Mouse (Mus musculus): ENCODE measurements around the gene Wfdc12. TPM values are rescaled to one million over a fixed set of nuclear protein-coding genes. Genes with fewer than 3 reads are reported as not detected.
A peak's percentile ranks its signal among the peaks of the same experiment; 100 is the strongest.

Wfdc12 gene
- polyA plus RNA-seq, 1 experiment from 2014 or later: 0.22 TPM

GRCm38 (mm10) chr2:164152341-164152740, 38.1 kb downstream of the Wfdc12 start:
- Histone ChIP-seq H3K4me1 (peaks cover 20% of the 10 kb centered on the region), H3K4me3 (no peak overlapping the region), H3K27ac (no peak overlapping the region), H3K4me2 (replicated peaks) (no peak overlapping the region), H3K36me3 (peaks cover 17% of the 10 kb centered on the region), H3K9me3 (no peaks in the 10 kb centered on the region), H3K9ac (no peak overlapping the region), H3K27me3 (no peaks in the 10 kb centered on the region)
- ATAC-seq (ENCODE audit: insufficient number of reproducible peaks, insufficient read depth, low FRiP score, low TSS enrichment): no peak
- 90% methylated on average over 11 of the region's 11 CpGs for WGBS

GRCm38 (mm10) chr2:164150086-164150760, 40.2 kb downstream of the Wfdc12 start:
- H3K4me1 ChIP-seq: peaks cover 20% of the 10 kb centered on the region
- 30% methylated on average over 14 of the region's 14 CpGs for WGBS
- no peak overlapping the region for H3K4me3 ChIP-seq
- peak overlapping the region; percentile 75 for H3K27ac ChIP-seq
- H3K36me3 ChIP-seq: peaks cover 14% of the 10 kb centered on the region
- no peaks in the 10 kb centered on the region for H3K9me3 ChIP-seq
- no peak for ATAC-seq (ENCODE audit: insufficient number of reproducible peaks, insufficient read depth, low FRiP score, low TSS enrichment)
- no peak overlapping the region for H3K4me2 ChIP-seq (replicated peaks)
- no peaks in the 10 kb centered on the region for H3K27me3 ChIP-seq
- H3K9ac ChIP-seq: no peak overlapping the region

GRCm38 (mm10) chr2:164146556-164146955, 43.9 kb downstream of the Wfdc12 start:
- Histone ChIP-seq H3K4me3 (no peak overlapping the region), H3K9ac (no peak overlapping the region), H3K36me3 (0 out of 2 replicates have a peak, but pooled peaks cover under 1% of the 10 kb centered on the region), H3K27ac (no peak overlapping the region), H3K27me3 (no peaks in the 10 kb centered on the region), H3K9me3 (no peaks in the 10 kb centered on the region), H3K4me2 (replicated peaks) (no peak overlapping the region), H3K4me1 (peaks cover 37% of the 10 kb centered on the region)
- no peak for ATAC-seq (ENCODE audit: insufficient number of reproducible peaks, insufficient read depth, low FRiP score, low TSS enrichment)
- 95% methylated on average over 12 of the region's 12 CpGs for WGBS

- no peak overlapping the region for H3K4me3 ChIP-seq
- WGBS: 82% methylated on average over 10 of the region's 10 CpGs
- H3K9ac ChIP-seq: no peak overlapping the region
- no peaks in the 10 kb centered on the region for H3K9me3 ChIP-seq
- no peak overlapping the region for H3K4me2 ChIP-seq (replicated peaks)
- H3K36me3 ChIP-seq: peaks cover 6% of the 10 kb centered on the region; the same call in 1 of the 2 replicates
- peaks cover 25% of the 10 kb centered on the region for H3K4me1 ChIP-seq
- H3K27ac ChIP-seq: no peak overlapping the region
- no peak for ATAC-seq (ENCODE audit: insufficient number of reproducible peaks, insufficient read depth, low FRiP score, low TSS enrichment)
- H3K27me3 ChIP-seq: no peaks in the 10 kb centered on the region
Observed at GRCm38 (mm10) chr2:164144541-164144940, 45.9 kb downstream of the Wfdc12 start.

GRCm38 (mm10) chr2:164144025-164144424, 46.4 kb downstream of the Wfdc12 start:
- Histone ChIP-seq H3K36me3 (peaks cover 6% of the 10 kb centered on the region; the same call in 1 of the 2 replicates), H3K4me1 (peaks cover 20% of the 10 kb centered on the region), H3K27ac (no peak overlapping the region), H3K9me3 (no peaks in the 10 kb centered on the region), H3K4me2 (replicated peaks) (no peak overlapping the region), H3K27me3 (no peaks in the 10 kb centered on the region), H3K9ac (no peak overlapping the region), H3K4me3 (no peak overlapping the region)
- no peak for ATAC-seq (ENCODE audit: insufficient number of reproducible peaks, insufficient read depth, low FRiP score, low TSS enrichment)
- 68% methylated on average over 6 of the region's 6 CpGs for WGBS

- Histone ChIP-seq H3K27me3 (no peaks in the 10 kb centered on the region), H3K27ac (peak overlapping the region; percentile 89), H3K4me3 (no peak overlapping the region), H3K9me3 (no peaks in the 10 kb centered on the region), H3K4me2 (replicated peaks) (0 out of 2 replicates have a peak overlapping the region, but pooled peaks have one; percentile 2), H3K9ac (no peak overlapping the region), H3K36me3 (peaks cover 6% of the 10 kb centered on the region; the same call in 1 of the 2 replicates), H3K4me1 (peaks cover 25% of the 10 kb centered on the region)
- 0 out of 2 replicates have a peak, but pooled peaks have one; percentile 52 for ATAC-seq (ENCODE audit: insufficient number of reproducible peaks, insufficient read depth, low FRiP score, low TSS enrichment)
- 30% methylated on average over 10 of the region's 10 CpGs for WGBS
Observed at GRCm38 (mm10) chr2:164142021-164142420, 48.4 kb downstream of the Wfdc12 start.

Other genes with a start within 250 kb of the Wfdc12 start
- 327 and 340 TPM in 2 replicates for gene Ywhab, start 195.6 kb downstream of the Wfdc12 start, polyA plus RNA-seq (2016; fragmentation: Nextera tagmentation; extraction: Ambion mirVana)
- 2.4 and 3.5 TPM in 2 replicates for gene Pabpc1l, start 165.2 kb downstream of the Wfdc12 start, polyA plus RNA-seq (2016; fragmentation: Nextera tagmentation; extraction: Ambion mirVana)
- 24.2 and 25.4 TPM in 2 replicates for gene Stk4, start 120.3 kb downstream of the Wfdc12 start, polyA plus RNA-seq (2016; fragmentation: Nextera tagmentation; extraction: Ambion mirVana)
- 58.9 and 63.3 TPM in 2 replicates for gene Tomm34, start 119.4 kb downstream of the Wfdc12 start, polyA plus RNA-seq (2016; fragmentation: Nextera tagmentation; extraction: Ambion mirVana)
- 0.49 and 0.71 TPM in 2 replicates for gene Kcns1, start 19.5 kb downstream of the Wfdc12 start, polyA plus RNA-seq (2016; fragmentation: Nextera tagmentation; extraction: Ambion mirVana)
- not detected in 2 replicates for gene Wfdc5, start 7.9 kb downstream of the Wfdc12 start, polyA plus RNA-seq (2016; fragmentation: Nextera tagmentation; extraction: Ambion mirVana)
- gene Wfdc15a, start 9.5 kb upstream of the Wfdc12 start, polyA plus RNA-seq (2016; fragmentation: Nextera tagmentation; extraction: Ambion mirVana): not detected in 2 replicates
- gene Wfdc15b, start 31.1 kb upstream of the Wfdc12 start, polyA plus RNA-seq (2016; fragmentation: Nextera tagmentation; extraction: Ambion mirVana): not detected in 2 replicates
- not detected in 2 replicates for gene Svs2, start 47.9 kb upstream of the Wfdc12 start, polyA plus RNA-seq (2016; fragmentation: Nextera tagmentation; extraction: Ambion mirVana)
- gene Svs3b, start 66.0 kb upstream of the Wfdc12 start, polyA plus RNA-seq (2016; fragmentation: Nextera tagmentation; extraction: Ambion mirVana): not detected in 2 replicates
- not detected in 2 replicates for gene Svs4, start 87.9 kb upstream of the Wfdc12 start, polyA plus RNA-seq (2016; fragmentation: Nextera tagmentation; extraction: Ambion mirVana)
- gene Svs3a, start 98.7 kb upstream of the Wfdc12 start, polyA plus RNA-seq (2016; fragmentation: Nextera tagmentation; extraction: Ambion mirVana): not detected in 2 replicates
- gene Svs6, start 126.1 kb upstream of the Wfdc12 start, polyA plus RNA-seq (2016; fragmentation: Nextera tagmentation; extraction: Ambion mirVana): not detected in 2 replicates
- not detected in 2 replicates for gene Svs5, start 142.1 kb upstream of the Wfdc12 start, polyA plus RNA-seq (2016; fragmentation: Nextera tagmentation; extraction: Ambion mirVana)
- gene Slpi, start 198.5 kb upstream of the Wfdc12 start, polyA plus RNA-seq (2016; fragmentation: Nextera tagmentation; extraction: Ambion mirVana): 0.96 and 1.5 TPM in 2 replicates
- gene Rbpjl, start 212.5 kb upstream of the Wfdc12 start, polyA plus RNA-seq (2016; fragmentation: Nextera tagmentation; extraction: Ambion mirVana): 0.46 and 0.53 TPM in 2 replicates
- gene Matn4, start 214.6 kb upstream of the Wfdc12 start, polyA plus RNA-seq (2016; fragmentation: Nextera tagmentation; extraction: Ambion mirVana): 36.2 and 43.9 TPM in 2 replicates

All from embryonic facial prominence, embryonic 12.5 days (tissue).